Mouse (Mus musculus): ENCODE measurements at regions not wholly inside any gene's neighbourhood (a gene's known extent, or its start where the extent isn't known, plus 50 kb on each side); places are given as distances from the start of the nearest gene placed in this dataset.
A peak's percentile ranks its signal among the peaks of the same experiment; 100 is the strongest.

GRCm38 (mm10) chr9:23062656-23063444 is 160.0 kb upstream of the Bmper start:
- Histone ChIP-seq H3K9ac (replicated peaks; ENCODE audit: low read length, poor library complexity, severe bottlenecking) (no peak overlapping the region), H3K9me3 (ENCODE audit: low read length) (no peaks in the 10 kb centered on the region), H3K27me3 (ENCODE audit: insufficient read depth, low read length) (no peaks in the 10 kb centered on the region), H3K4me3 (ENCODE audit: low read depth, low read length) (no peak overlapping the region), H3K36me3 (ENCODE audit: insufficient read depth, low read length) (no peaks in the 10 kb centered on the region), H3K4me2 (ENCODE audit: low read depth, low read length, poor library complexity, severe bottlenecking) (no peak overlapping the region), H3K4me1 (ENCODE audit: insufficient read depth, low read length) (peaks cover 2% of the 10 kb centered on the region; the same call in 1 of the 2 replicates), H3K27ac (ENCODE audit: low read depth, low read length) (no peak overlapping the region)
- no peak for ATAC-seq (ENCODE audit: low FRiP score)
- WGBS = 38% methylated on average over 7 of the region's 7 CpGs
- TF ChIP-seq CTCF (IDR thresholded peaks at IDR 0.05) = no peak
- DNase-seq (ENCODE audit: low spot score) = peak; percentile 44

GRCm38 (mm10) chr9:23064001-23064400 is 158.9 kb upstream of the Bmper start:
- no peaks in the 10 kb centered on the region for H3K27me3 ChIP-seq (ENCODE audit: insufficient read depth, low read length)
- WGBS = 82% methylated on average over 2 of the region's 2 CpGs
- no peak overlapping the region for H3K27ac ChIP-seq (ENCODE audit: low read depth, low read length)
- no peaks in the 10 kb centered on the region for H3K9me3 ChIP-seq (ENCODE audit: low read length)
- H3K9ac ChIP-seq (replicated peaks; ENCODE audit: low read length, poor library complexity, severe bottlenecking) = no peak overlapping the region
- DNase-seq (ENCODE audit: low spot score) (no peak), ATAC-seq (ENCODE audit: low FRiP score) (no peak)
- TF ChIP-seq CTCF (IDR thresholded peaks at IDR 0.05) = no peak
- H3K4me3 ChIP-seq (ENCODE audit: low read depth, low read length) = no peak overlapping the region
- peaks cover 7% of the 10 kb centered on the region; the same call in 1 of the 2 replicates for H3K4me1 ChIP-seq (ENCODE audit: insufficient read depth, low read length)
- no peak overlapping the region for H3K4me2 ChIP-seq (ENCODE audit: low read depth, low read length, poor library complexity, severe bottlenecking)
- H3K36me3 ChIP-seq (ENCODE audit: insufficient read depth, low read length) = no peaks in the 10 kb centered on the region

DNA sequence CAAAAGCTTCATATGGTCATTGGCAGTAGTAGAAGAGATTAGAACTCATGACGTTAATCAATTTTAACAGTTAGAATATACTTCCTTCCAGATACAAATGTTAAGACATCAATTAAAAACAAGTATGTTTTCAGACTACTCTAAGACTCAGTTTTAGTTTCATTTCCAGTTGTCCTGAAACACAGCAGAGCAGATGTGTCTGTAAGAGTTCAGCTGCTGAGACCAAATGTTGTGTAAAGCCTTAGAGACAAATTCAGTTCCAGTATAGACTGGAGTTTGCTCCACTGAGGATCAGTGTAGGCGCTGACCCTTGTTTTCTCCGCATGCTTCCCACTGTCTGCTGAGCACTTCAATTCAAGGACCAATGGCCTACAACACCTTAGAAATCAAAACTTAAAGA is 158.1 kb upstream of the Bmper start:
- Histone ChIP-seq H3K4me1 (ENCODE audit: insufficient read depth, low read length) (peaks cover 7% of the 10 kb centered on the region; the same call in 1 of the 2 replicates), H3K4me3 (ENCODE audit: low read depth, low read length) (no peak overlapping the region), H3K27me3 (ENCODE audit: insufficient read depth, low read length) (no peaks in the 10 kb centered on the region), H3K9ac (replicated peaks; ENCODE audit: low read length, poor library complexity, severe bottlenecking) (no peak overlapping the region), H3K9me3 (ENCODE audit: low read length) (no peaks in the 10 kb centered on the region), H3K4me2 (ENCODE audit: low read depth, low read length, poor library complexity, severe bottlenecking) (no peak overlapping the region), H3K27ac (ENCODE audit: low read depth, low read length) (no peak overlapping the region), H3K36me3 (ENCODE audit: insufficient read depth, low read length) (no peaks in the 10 kb centered on the region)
- DNase-seq (ENCODE audit: low spot score) (no peak), ATAC-seq (ENCODE audit: low FRiP score) (no peak)
- WGBS = over 99% methylated on average over 3 of the region's 3 CpGs
- no peak for TF ChIP-seq CTCF (IDR thresholded peaks at IDR 0.05)

DNA sequence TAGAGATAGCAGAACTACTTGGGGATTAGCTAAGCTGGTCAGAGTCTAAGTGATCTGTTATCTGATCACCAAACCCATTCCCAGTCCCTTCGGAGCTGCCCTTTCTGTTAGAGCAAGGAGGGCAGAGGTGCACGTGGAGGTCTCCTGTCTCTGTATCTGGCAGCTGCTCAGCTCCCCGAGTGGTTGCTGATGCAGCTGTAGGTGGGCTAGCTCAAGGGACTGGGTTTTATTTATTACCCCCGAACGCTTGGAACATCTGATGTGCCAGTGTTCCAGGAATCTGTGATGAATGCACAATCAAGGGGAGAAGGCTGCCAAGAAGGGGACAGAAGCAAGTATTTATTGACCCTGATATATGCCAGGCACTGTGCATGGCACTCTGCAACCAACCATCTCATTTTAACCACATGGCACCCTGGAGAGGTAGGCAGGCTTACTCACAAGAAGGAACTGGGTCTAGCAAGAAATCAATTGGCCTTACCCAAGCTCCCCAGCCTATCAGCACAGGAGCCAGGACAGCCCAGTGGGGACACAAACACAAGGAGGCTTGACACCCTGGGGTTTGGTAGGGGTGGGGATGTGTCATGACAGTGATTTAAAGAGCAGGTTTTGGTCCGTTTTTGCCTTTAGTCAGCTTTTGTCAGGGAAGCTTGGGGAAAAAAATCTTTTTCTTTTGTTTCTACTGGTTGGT is 154.6 kb upstream of the Bmper start:
- H3K9me3 ChIP-seq (ENCODE audit: low read length) = no peaks in the 10 kb centered on the region
- H3K27me3 ChIP-seq (ENCODE audit: insufficient read depth, low read length) = no peaks in the 10 kb centered on the region
- no peak overlapping the region for H3K27ac ChIP-seq (ENCODE audit: low read depth, low read length)
- WGBS = 54% methylated on average over 6 of the region's 6 CpGs
- TF ChIP-seq CTCF (IDR thresholded peaks at IDR 0.05) = no peak
- no peak overlapping the region for H3K4me3 ChIP-seq (ENCODE audit: low read depth, low read length)
- DNase-seq (ENCODE audit: low spot score) (no peak), ATAC-seq (ENCODE audit: low FRiP score) (no peak)
- no peaks in the 10 kb centered on the region for H3K36me3 ChIP-seq (ENCODE audit: insufficient read depth, low read length)
- 0 out of 2 replicates have a peak, but pooled peaks cover 4% of the 10 kb centered on the region for H3K4me1 ChIP-seq (ENCODE audit: insufficient read depth, low read length)
- H3K4me2 ChIP-seq (ENCODE audit: low read depth, low read length, poor library complexity, severe bottlenecking) = no peak overlapping the region
- H3K9ac ChIP-seq (replicated peaks; ENCODE audit: low read length, poor library complexity, severe bottlenecking) = no peak overlapping the region

- no peak overlapping the region for H3K27ac ChIP-seq (ENCODE audit: low read depth, low read length)
- WGBS = 37% methylated on average over 7 of the region's 7 CpGs
- no peaks in the 10 kb centered on the region for H3K9me3 ChIP-seq (ENCODE audit: low read length)
- no peaks in the 10 kb centered on the region for H3K36me3 ChIP-seq (ENCODE audit: insufficient read depth, low read length)
- no peaks in the 10 kb centered on the region for H3K27me3 ChIP-seq (ENCODE audit: insufficient read depth, low read length)
- no peak overlapping the region for H3K4me3 ChIP-seq (ENCODE audit: low read depth, low read length)
- ATAC-seq (ENCODE audit: low FRiP score) (no peak), DNase-seq (ENCODE audit: low spot score) (no peak)
- no peak overlapping the region for H3K9ac ChIP-seq (replicated peaks; ENCODE audit: low read length, poor library complexity, severe bottlenecking)
- H3K4me2 ChIP-seq (ENCODE audit: low read depth, low read length, poor library complexity, severe bottlenecking) = no peak overlapping the region
- 0 out of 2 replicates have a peak, but pooled peaks cover 4% of the 10 kb centered on the region for H3K4me1 ChIP-seq (ENCODE audit: insufficient read depth, low read length)
- TF ChIP-seq CTCF (IDR thresholded peaks at IDR 0.05) = no peak
Observed at GRCm38 (mm10) chr9:23069161-23069560, 153.7 kb upstream of the Bmper start.

- Histone ChIP-seq H3K27me3 (ENCODE audit: insufficient read depth, low read length) (no peaks in the 10 kb centered on the region), H3K9ac (replicated peaks; ENCODE audit: low read length, poor library complexity, severe bottlenecking) (no peak overlapping the region), H3K4me1 (ENCODE audit: insufficient read depth, low read length) (0 out of 2 replicates have a peak, but pooled peaks cover 4% of the 10 kb centered on the region), H3K4me2 (ENCODE audit: low read depth, low read length, poor library complexity, severe bottlenecking) (no peak overlapping the region), H3K27ac (ENCODE audit: low read depth, low read length) (no peak overlapping the region), H3K4me3 (ENCODE audit: low read depth, low read length) (no peak overlapping the region), H3K9me3 (ENCODE audit: low read length) (no peaks in the 10 kb centered on the region), H3K36me3 (ENCODE audit: insufficient read depth, low read length) (no peaks in the 10 kb centered on the region)
- 64% methylated on average over 2 of the region's 2 CpGs for WGBS
- no peak for ATAC-seq (ENCODE audit: low FRiP score)
- DNase-seq (ENCODE audit: low spot score) = no peak
- TF ChIP-seq CTCF (IDR thresholded peaks at IDR 0.05) = no peak
Observed at GRCm38 (mm10) chr9:23071006-23071405, 151.9 kb upstream of the Bmper start.

Data from midbrain, postnatal 0 days (tissue).